Mouse (Mus musculus) cerebellum, adult 2 months (tissue): ENCODE data around the gene Susd4.

Source experiments
- CTCF ChIP-seq: fragments of 200-500 bp; IDR thresholded peaks from 2 replicates; pipeline ENCODE4 v1.5.1; 2011; ENCODE audit warnings: low read depth, mild to moderate bottlenecking, control low read depth, low read length, moderate library complexity, borderline replicate concordance; ENCODE audit not compliant: insufficient read depth
- POLR2A ChIP-seq: fragments of 200-500 bp; IDR thresholded peaks from 2 replicates; pipeline ENCODE4 v1.6.1; 2011; ENCODE audit warnings: low read length, control low read depth, borderline replicate concordance; ENCODE audit not compliant: insufficient read depth

DNA sequence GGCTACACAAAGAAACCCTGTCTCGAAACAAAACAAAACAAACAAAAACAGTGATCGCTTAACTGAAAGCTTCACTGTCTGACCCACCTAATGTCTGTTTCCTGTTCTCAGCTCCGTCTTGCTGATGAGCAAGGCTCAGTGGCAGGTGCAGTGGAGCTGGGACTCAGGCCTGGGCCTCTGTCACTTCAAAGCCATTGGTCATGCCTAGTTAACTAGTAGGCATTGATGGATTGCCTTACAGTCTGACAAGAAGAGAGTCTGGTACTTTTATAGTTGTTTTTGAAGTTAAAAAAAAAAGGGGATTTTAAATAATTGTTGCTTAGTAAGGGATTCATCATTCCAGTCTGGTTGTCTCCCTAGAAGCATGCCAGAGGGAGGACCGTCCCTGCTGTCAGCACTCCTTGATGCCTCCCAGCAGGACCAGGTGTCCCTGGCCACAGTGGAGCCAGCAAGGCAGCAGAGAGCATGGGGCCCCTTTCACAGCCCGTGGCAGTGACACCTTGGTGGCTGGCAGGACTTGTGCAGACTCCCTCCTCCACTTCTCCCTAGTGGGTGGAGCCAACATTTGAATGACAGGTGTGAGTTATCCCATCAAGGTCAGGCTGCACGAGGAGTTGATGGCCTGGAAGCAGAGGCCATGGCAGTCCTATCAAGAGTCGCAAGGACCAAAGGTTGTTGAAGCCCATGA, 98.2 kb downstream of the Susd4 start:
- no peak for TF ChIP-seq CTCF
- no peak for TF ChIP-seq POLR2A
